Mouse (Mus musculus) gastrocnemius, postnatal 4 days (tissue): ENCODE data around the gene Lrrc42. TPM values are rescaled to one million over a fixed set of nuclear protein-coding genes. Genes with fewer than 3 reads are reported as not detected.
A peak's percentile ranks its signal among the peaks of the same experiment; 100 is the strongest.

Experiments used
- DNase-seq, 2 experiments: peaks; one replicate each; pipeline ENCODE4 v3.0.0; 2021 to 2022; ENCODE audit warnings: low spot score in 2 of 2, mixed read lengths in 2 of 2
- long read RNA-seq, 2 experiments: library from polyadenylated mRNA; stranded (forward); transcript quantifications; one replicate each; pipeline ENCODE4 v2.0.0; 2021
- total RNA-seq, 2 experiments: library from RNA; stranded (reverse); gene quantifications; 2 replicates each; pipeline ENCODE4 v1.2.3; 2021

Gene Lrrc42
- 10 to 100 TPM; 25.2 to 26.5 TPM for total RNA-seq
- long read RNA-seq, experiment 1, transcript Lrrc42-201 (8 exons, 1,755 nt), result major isoform, 21 of 28 reads
- long read RNA-seq, experiment 1, partial matches to known transcripts, result 2 of 28 reads
- long read RNA-seq, experiment 1, other reads (novel, unspliced or antisense), result 5 of 28 reads
- long read RNA-seq, experiment 2, transcript Lrrc42-201 (8 exons, 1,755 nt), result major isoform, 12 of 14 reads
- long read RNA-seq, experiment 2, partial matches to known transcripts, result 2 of 14 reads
- long read RNA-seq, experiment 2, other reads (novel, unspliced or antisense), result 0 of 14 reads

- DNase-seq, result peak; percentile 94
Observed at GRCm38 (mm10) chr4:107253125-107254091, at the start of gene Lrrc42, which contains the start of gene Hspb11. Lrrc42 (minus strand) TSS chr4:107253532. Hspb11 (plus strand) TSS chr4:107253593.

- DNase-seq, result no peak
Observed at GRCm38 (mm10) chr4:107302832-107303231, 49.5 kb upstream of the Lrrc42 start.

- DNase-seq, result no peak
Observed at GRCm38 (mm10) chr4:107302221-107302620, 48.9 kb upstream of the Lrrc42 start.

- DNase-seq, result no peak
Observed at GRCm38 (mm10) chr4:107300902-107301555, 47.7 kb upstream of the Lrrc42 start.

GRCm38 (mm10) chr4:107300371-107300770 lies 47.0 kb upstream of the Lrrc42 start:
- DNase-seq, result no peak

GRCm38 (mm10) chr4:107299779-107300340 lies 46.5 kb upstream of the Lrrc42 start:
- no peak for DNase-seq

GRCm38 (mm10) chr4:107298071-107298606 lies 44.8 kb upstream of the Lrrc42 start:
- no peak for DNase-seq

GRCm38 (mm10) chr4:107292273-107292662 lies 38.9 kb upstream of the Lrrc42 start:
- no peak for DNase-seq

GRCm38 (mm10) chr4:107291611-107292272 lies 38.4 kb upstream of the Lrrc42 start:
- no peak for DNase-seq

- no peak for DNase-seq
Observed at GRCm38 (mm10) chr4:107287517-107287916, 34.2 kb upstream of the Lrrc42 start.

GRCm38 (mm10) chr4:107286386-107286785 lies 33.1 kb upstream of the Lrrc42 start:
- no peak for DNase-seq

GRCm38 (mm10) chr4:107285446-107286200 lies 32.3 kb upstream of the Lrrc42 start:
- no peak for DNase-seq

- no peak for DNase-seq
Observed at GRCm38 (mm10) chr4:107280843-107281475, 27.6 kb upstream of the Lrrc42 start.

- no peak for DNase-seq
Observed at GRCm38 (mm10) chr4:107278188-107278707, 24.9 kb upstream of the Lrrc42 start.

- no peak for DNase-seq
Observed at GRCm38 (mm10) chr4:107274511-107274910, 21.2 kb upstream of the Lrrc42 start.

GRCm38 (mm10) chr4:107273683-107274082 lies 20.4 kb upstream of the Lrrc42 start:
- no peak for DNase-seq

- DNase-seq, result no peak
Observed at GRCm38 (mm10) chr4:107260001-107260400, 6.7 kb upstream of the Lrrc42 start.

GRCm38 (mm10) chr4:107254414-107254813 lies 1.1 kb upstream of the Lrrc42 start:
- no peak for DNase-seq

- DNase-seq, result no peak
Observed at GRCm38 (mm10) chr4:107252522-107252921, 810 bp downstream of the Lrrc42 start.
